Mouse (Mus musculus) kidney, adult 9 months (tissue): Measurements from ENCODE around the gene Rapsn.
A peak's percentile ranks its signal among the peaks of the same experiment; 100 is the strongest.
"Not testable (repeated sequence)": the region's sequence is repeated elsewhere in the genome, so short reads cannot be mapped to it uniquely, and the experiment has no call there.

Experiments
- DNase-seq: peaks from one replicate; pipeline ENCODE4 v3.0.0; 2022

The Rapsn gene

DNA sequence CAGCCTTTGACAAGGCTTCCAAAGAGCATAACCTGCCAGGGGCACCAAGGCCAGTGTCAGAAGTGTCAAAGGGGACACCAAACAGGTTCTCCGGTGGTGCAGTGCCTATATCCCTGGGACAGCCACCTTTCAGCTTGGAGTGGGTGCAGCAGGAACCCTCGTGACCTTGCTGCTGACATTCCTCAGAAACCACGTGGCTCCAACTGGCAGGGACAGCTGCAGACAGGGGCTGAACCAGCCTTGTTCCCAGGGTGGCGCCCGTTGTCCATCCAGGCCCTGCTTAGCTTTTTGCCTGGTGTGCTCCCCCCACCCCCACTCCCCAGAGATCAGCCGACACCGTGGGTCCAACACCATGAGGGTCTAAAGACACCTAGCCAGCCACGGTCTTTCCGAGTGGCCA, at the start of gene Rapsn:
Gene Rapsn (plus strand): TSS at position 236 of the 400 bp plus-strand sequence.
- peak; percentile 60 for DNase-seq

DNA sequence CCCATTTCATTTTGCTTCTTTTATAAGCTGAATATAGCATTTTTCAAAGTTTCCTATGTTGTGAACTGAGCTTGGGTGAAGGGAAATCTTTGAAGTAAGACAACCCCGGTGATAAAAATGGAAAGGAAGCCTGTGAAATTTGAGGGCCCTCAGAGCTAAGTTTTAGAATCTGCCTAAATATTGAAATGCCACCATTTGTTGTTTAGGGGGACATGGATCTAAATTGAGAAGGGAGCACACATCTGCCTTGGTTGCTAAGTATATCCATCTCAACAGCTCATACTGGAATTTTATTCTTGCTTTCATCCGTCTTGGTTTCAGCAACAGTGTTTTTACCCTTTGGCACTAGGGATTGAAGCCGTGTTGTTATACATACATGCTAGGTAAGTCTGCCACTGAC, 49.4 kb upstream of the Rapsn start:
- no peak for DNase-seq

DNA sequence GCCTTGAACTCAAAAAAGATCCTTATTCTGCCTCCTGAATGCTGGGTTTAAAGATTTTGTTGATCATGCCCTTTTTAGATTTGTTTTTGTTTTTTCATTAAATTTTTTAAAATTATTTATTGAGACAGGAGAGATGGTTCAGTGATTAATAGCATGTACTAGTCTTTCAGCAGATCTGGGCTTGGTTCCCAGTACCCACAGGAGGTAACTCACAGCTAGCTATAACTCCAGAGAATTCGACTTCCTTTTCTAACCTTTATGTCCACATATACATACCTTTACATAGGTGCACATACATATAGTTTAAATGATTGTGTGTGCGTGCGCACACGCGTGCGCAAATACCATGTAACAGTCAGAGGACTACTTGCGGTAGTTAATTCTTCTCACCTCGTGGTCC, 26.9 kb upstream of the Rapsn start:
- no peak for DNase-seq

GRCm38 (mm10) chr2:91013881-91014280, 21.5 kb upstream of the Rapsn start:
- DNase-seq = no peak

DNA sequence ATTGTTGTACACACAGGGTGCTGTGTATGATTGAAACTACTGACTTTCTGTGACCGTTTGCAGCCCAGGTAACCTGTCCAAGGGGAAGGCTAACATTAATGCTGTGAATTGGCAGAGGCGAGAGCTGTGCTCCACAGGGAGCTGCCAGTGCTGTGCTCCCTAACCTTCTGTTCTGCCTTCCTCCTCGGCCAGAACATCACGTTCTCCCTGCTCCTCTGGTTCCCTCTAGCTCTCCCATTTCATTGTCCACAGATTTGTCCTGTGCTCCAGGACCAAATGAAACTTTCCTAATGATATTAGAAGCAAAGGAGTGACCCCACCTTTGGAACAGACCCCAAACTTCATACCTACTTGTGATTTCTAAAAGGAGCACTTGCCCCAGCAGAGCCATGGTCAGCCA, 20.0 kb upstream of the Rapsn start:
- peak; percentile 28 for DNase-seq

DNA sequence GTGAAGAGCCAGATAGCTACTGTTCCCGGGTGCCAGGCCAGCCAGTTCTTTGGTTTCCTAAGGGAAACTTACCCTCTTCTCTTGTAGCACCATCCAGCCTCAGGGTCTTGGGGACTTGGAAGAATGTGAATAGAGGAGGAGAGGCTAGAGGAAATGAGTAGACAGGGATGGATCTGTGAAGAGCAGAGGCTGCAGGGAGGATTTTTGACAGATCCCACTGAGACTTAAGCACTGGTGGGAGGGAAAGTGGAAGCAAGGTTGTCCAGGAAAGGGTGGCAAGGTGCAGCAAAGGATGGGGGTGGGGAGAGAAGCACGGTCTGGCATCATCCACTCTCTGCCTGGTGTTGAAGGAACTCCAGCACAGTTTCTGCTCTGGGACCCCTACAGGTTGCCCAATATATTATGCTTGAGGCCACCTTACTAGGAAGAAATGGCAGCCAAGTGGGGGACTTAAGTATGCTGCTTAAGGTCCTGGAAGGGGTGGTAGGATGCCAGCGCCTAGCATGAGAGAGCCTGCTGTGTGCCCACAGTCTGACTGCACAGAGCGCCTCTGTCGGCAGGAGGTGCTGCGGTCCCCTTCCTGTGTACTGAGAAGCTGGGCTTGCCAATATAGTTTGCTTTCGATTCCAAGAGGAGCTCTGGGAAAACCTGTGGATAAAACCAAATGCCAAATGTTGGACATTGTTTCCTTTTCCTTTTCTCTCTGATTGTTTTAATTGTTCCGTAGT, 17.2 kb upstream of the Rapsn start:
- peak; percentile 31 for DNase-seq

GRCm38 (mm10) chr2:91019911-91020310, 15.5 kb upstream of the Rapsn start:
- no peak for DNase-seq

GRCm38 (mm10) chr2:91022266-91022665, 13.2 kb upstream of the Rapsn start:
- DNase-seq = not testable (repeated sequence)

DNA sequence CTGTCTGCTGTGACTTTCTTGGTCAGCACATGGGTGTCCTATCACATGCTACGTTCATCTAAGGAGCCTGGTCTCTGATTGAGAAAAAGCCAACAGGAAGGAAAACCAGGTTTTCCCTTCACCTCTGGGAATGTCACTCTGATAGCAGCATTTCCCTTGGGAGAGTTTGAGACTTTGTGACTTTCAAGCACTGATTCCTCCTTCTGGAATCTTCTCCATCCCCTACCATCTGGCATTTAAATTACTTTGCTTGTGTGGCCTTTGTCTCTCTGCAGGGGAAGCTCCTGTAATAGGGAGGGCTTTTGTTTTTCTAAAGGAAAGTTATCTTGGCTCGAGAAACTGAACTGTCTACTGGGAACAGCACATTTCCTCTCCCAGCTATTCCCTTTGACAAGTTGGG, 12.3 kb upstream of the Rapsn start:
- DNase-seq = no peak

DNA sequence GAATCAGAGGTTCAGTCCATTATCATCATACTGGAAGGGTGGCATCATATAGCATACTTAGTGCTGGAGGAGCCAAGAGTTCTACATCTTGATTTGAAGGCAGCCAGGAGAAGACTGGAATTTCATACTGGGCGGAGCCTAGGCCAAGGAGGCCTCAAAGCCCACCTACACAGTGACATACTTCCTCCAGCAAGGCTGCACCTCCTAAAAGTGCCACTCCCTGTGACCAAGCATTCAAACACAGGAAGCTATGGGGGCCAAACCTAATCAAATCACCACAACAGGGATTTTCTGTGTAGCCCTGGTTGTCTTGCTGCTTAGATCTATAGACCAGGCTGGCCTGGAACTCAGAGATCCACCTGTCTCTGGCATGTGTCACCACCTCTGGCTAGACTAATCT, 11.5 kb upstream of the Rapsn start:
- no peak for DNase-seq

- DNase-seq = no peak
Measured at GRCm38 (mm10) chr2:91025081-91025516, 10.3 kb upstream of the Rapsn start.

GRCm38 (mm10) chr2:91026491-91026890, 8.9 kb upstream of the Rapsn start:
- DNase-seq = no peak

GRCm38 (mm10) chr2:91027391-91028214, 7.8 kb upstream of the Rapsn start:
- peak; percentile 56 for DNase-seq

- no peak for DNase-seq
Measured at GRCm38 (mm10) chr2:91031216-91031615, 4.2 kb upstream of the Rapsn start.

- no peak for DNase-seq
Measured at GRCm38 (mm10) chr2:91033000-91033399, 2.4 kb upstream of the Rapsn start.

- no peak for DNase-seq
Measured at GRCm38 (mm10) chr2:91041786-91042185, 6.4 kb downstream of the Rapsn start.

GRCm38 (mm10) chr2:91042651-91043398, 7.4 kb downstream of the Rapsn start:
- no peak for DNase-seq

GRCm38 (mm10) chr2:91044727-91045126, 9.3 kb downstream of the Rapsn start:
- DNase-seq = no peak

DNA sequence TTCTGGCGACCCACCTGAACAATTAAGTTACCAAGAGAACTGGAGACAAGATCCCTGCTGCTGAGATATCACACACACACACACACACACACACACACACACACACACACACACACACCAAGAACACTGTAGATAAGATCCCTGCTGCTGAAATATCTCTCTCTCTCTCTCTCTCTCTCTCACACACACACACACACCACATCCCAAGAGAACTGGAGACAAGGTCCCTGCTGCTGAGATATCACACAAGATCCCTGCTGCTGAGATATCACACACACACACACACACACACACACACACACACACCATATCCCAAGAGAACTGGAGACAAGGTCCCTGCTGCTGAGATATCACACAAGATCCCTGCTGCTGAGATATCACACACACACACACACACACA, 10.4 kb downstream of the Rapsn start:
- DNase-seq = not testable (repeated sequence)

DNA sequence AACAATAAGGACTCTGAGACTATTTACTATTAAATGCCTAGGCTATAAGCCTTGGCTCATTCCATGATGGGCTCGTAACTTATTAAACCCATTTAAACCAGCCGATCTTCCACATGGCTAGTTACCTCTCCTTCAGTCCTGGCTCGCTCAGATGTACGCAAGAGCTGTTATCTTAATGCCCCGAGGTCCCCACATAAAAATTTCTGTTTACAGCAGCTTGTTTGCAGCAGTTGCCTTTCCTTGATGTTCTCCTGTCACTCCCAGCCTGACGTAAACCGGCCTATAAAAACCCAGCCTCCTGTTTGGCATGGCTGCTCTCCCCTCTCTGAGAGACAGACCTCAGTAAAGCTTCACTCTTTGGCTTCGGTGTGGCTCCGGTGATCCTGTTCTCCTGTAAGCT, 11.9 kb downstream of the Rapsn start:
- DNase-seq = peak; percentile 53

DNA sequence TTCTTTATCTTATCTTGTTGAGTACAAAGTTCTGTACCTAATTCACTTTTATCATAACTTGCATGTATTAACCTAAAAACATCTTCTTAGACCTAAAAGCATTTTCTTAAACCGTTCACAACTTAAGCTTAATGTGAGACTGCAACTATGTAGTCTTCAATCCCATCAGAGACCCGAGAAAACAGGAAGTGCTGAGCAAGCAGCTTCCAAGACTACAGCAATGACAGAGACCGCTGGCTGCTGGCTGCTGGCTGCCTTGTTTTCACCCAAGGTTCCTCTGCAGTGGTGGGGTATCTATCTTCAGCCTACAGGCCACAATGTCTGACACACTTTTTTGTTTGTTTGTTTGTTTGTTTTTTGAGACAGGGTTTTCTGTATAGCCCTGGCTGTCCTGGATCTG, 16.5 kb downstream of the Rapsn start:
- no peak for DNase-seq

DNA sequence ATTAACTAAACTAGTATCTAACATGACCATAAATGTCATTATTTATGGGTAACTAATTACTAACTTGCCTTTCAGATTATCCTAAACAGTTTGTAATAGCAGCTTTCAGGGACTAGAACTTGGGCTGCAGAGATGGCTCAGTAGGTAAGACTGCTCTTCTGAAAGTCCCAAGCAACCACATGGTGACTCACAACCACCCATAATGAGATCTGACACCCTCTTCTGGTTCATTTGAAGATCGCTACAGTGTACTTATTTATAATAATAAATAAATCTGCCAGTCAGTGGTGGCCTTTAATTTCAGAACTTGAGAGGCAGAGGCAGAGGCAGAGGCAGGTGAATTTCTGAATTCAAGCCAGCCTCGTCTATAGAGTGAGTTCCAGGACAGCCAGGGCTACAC, 17.3 kb downstream of the Rapsn start:
- DNase-seq = no peak

DNA sequence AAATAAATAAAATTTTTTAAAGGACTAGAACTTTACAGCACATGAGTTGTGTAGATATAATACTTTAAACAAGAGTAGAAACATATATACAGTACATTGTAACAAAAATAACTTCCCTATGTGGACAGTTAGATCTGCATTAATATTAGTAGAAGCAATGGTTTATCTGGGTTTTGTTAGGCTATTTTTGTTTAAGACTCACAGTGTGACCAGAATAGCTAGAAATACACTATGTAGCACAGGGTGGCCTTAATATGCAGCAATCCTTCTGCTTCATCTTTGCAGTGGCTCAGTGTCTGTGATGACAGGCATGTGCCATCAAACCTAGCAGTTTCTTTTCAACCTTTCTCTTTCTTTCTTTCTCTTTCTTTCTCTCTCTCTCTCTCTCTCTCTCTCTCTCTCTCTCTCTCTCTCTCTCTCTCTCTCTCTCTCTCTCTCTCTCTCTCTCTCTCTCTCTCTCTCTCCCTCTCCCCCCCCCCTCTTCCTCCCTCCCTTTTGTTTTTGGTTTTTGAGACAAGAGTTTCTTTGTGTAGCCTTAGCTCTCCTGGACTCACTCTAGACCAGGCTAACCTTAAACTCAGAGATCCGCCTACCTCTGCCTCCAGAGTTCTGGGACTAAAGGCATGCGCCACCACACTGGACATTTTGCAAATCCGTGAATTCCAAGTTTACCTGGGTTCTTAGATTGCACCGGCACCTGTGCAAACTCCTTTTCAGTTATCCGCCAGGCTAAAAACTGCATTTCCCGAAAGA, 17.9 kb downstream of the Rapsn start:
- DNase-seq = no peak
